Comparison of ENCODE assay signal across 8 mouse cellular contexts in genomic region chr13:37657248-37657647, GRCm38 (mm10).
DNase-seq lines count a peak whose midpoint lies in the region; ATAC-seq and TF ChIP-seq lines count a peak whose summit lies in the region.

No protein-coding gene starts in this region.

- no peaks in the 10 kb centered on the region for H3K36me3 ChIP-seq in hindbrain, postnatal 0 days (ENCODE audit: insufficient read depth, low read length)
- H3K36me3 ChIP-seq in hindbrain, embryonic 10.5 days: no peaks in the 10 kb centered on the region
- no peaks in the 10 kb centered on the region for H3K36me3 ChIP-seq in midbrain, embryonic 13.5 days

- no peaks in the 10 kb centered on the region for H3K27me3 ChIP-seq in hindbrain, postnatal 0 days (ENCODE audit: insufficient read depth, low read length)
- no peaks in the 10 kb centered on the region for H3K27me3 ChIP-seq in hindbrain, embryonic 10.5 days (ENCODE audit: insufficient read depth, poor library complexity, severe bottlenecking)
- H3K27me3 ChIP-seq in midbrain, embryonic 13.5 days: no peaks in the 10 kb centered on the region

- no peak for ATAC-seq in hindbrain, postnatal 0 days
- ATAC-seq in midbrain, embryonic 13.5 days: no peak

- H3K27ac ChIP-seq in hindbrain, postnatal 0 days: no peak overlapping the region
- no peak overlapping the region for H3K27ac ChIP-seq in hindbrain, embryonic 10.5 days
- no peak overlapping the region for H3K27ac ChIP-seq in midbrain, embryonic 13.5 days

- no peak overlapping the region for H3K9ac ChIP-seq in hindbrain, postnatal 0 days (replicated peaks; ENCODE audit: low read length)
- no peak overlapping the region for H3K9ac ChIP-seq in midbrain, embryonic 13.5 days (replicated peaks)

- 54% methylated on average over 16 of the region's 16 CpGs for WGBS in hindbrain, postnatal 0 days
- WGBS in hindbrain, embryonic 10.5 days: 89% methylated on average over 16 of the region's 16 CpGs
- 37% methylated on average over 16 of the region's 16 CpGs for WGBS in lung, adult 2 months
- WGBS in midbrain, embryonic 13.5 days: 87% methylated on average over 16 of the region's 16 CpGs

- no peak for TF ChIP-seq POLR2A in lung, adult 2 months (IDR thresholded peaks at IDR 0.05; ENCODE audit: borderline replicate concordance, extremely low read depth, low read depth, low read length)

- peak; percentile 63 for DNase-seq in hindbrain, postnatal 0 days (ENCODE audit: low spot score)
- DNase-seq in hindbrain, embryonic 10.5 days (ENCODE audit: low spot score): no peak
- DNase-seq in adrenal gland, postnatal 14 days: peak; percentile 78
- peak; percentile 69 for DNase-seq in gastrocnemius, postnatal 25 days
- DNase-seq in kidney, adult 9 months: peak; percentile 87
- peak; percentile 63 for DNase-seq in lung, adult 2 months
- peak; percentile 28 to 35 for DNase-seq in right cerebral cortex, postnatal 36 days (ENCODE audit: low spot score in 2 of 2)

- no peak for TF ChIP-seq CTCF in hindbrain, postnatal 0 days (IDR thresholded peaks at IDR 0.05; ENCODE audit: low read depth)
- TF ChIP-seq CTCF in lung, adult 2 months (IDR thresholded peaks at IDR 0.05; ENCODE audit: insufficient read depth, low read length): no peak

- H3K4me1 ChIP-seq in hindbrain, postnatal 0 days (ENCODE audit: insufficient read depth, low read length): no peaks in the 10 kb centered on the region
- peaks cover 5% of the 10 kb centered on the region; the same call in 1 of the 2 replicates for H3K4me1 ChIP-seq in hindbrain, embryonic 10.5 days (replicated peaks)
- peaks cover 5% of the 10 kb centered on the region; the same call in 1 of the 2 replicates for H3K4me1 ChIP-seq in lung, adult 2 months (ENCODE audit: control insufficient read depth, insufficient read depth, low read length)
- H3K4me1 ChIP-seq in midbrain, embryonic 13.5 days (replicated peaks): no peaks in the 10 kb centered on the region

- no peak overlapping the region for H3K4me3 ChIP-seq in hindbrain, postnatal 0 days (ENCODE audit: low read length)
- H3K4me3 ChIP-seq in hindbrain, embryonic 10.5 days: no peak overlapping the region
- peak overlapping the region; percentile 32 for H3K4me3 ChIP-seq in lung, adult 2 months (replicated peaks; ENCODE audit: extremely low read depth, low read depth, low read length)
- no peak overlapping the region for H3K4me3 ChIP-seq in midbrain, embryonic 13.5 days (replicated peaks)

- peak overlapping the region; percentile 22; the same call in 1 of the 2 replicates for H3K4me2 ChIP-seq in hindbrain, postnatal 0 days (ENCODE audit: low read depth, low read length)
- H3K4me2 ChIP-seq in midbrain, embryonic 13.5 days (replicated peaks): no peak overlapping the region

- no peaks in the 10 kb centered on the region for H3K9me3 ChIP-seq in hindbrain, postnatal 0 days (ENCODE audit: low read length)
- H3K9me3 ChIP-seq in hindbrain, embryonic 10.5 days: no peaks in the 10 kb centered on the region
- no peaks in the 10 kb centered on the region for H3K9me3 ChIP-seq in midbrain, embryonic 13.5 days
